Mouse (Mus musculus) bone marrow macrophage, adult 2 months (primary cell): ENCODE data around the gene Hamp2.

Experiments used
- CTCF ChIP-seq: IDR thresholded peaks from 2 replicates; pipeline ENCODE4 v1.5.1; 2012; ENCODE audit warnings: low read depth, mild to moderate bottlenecking, low read length, moderate library complexity
- POLR2A ChIP-seq: IDR thresholded peaks from 2 replicates; pipeline ENCODE4 v1.6.1; 2012; ENCODE audit warnings: mild to moderate bottlenecking, low read depth, low read length, borderline replicate concordance

DNA sequence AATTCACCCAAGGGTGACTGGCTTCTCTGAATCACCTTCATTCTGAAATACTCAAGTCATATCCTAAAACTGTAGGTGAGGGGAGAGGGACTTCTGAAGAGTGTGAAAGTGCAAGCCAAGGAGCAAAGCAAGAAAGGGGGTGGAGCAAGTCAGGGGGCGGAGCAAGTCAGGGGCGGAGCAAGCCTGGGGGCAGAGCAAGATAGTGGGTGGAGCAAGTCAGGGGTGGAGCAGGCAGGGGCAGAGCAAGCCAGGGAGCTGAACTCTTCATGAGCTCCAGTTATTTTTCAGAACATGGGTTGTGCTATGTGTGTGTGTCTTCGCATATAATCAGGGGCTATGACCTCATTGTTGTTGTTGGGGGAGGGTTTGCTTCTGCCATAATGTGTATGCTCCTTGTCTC lies 4.3 kb downstream of the Hamp2 start:
- TF ChIP-seq CTCF, result no peak
- no peak for TF ChIP-seq POLR2A
